Mouse (Mus musculus) megakaryocyte progenitor cell, adult 5-6 weeks (primary cell): Measurements from ENCODE around the gene Gm8879. TPM values are rescaled to one million over a fixed set of nuclear protein-coding genes. Genes with fewer than 3 reads are reported as not detected.
"Not testable (repeated sequence)": the region's sequence is repeated elsewhere in the genome, so short reads cannot be mapped to it uniquely, and the experiment has no call there.

Experiments used
- ATAC-seq: replicated peaks from 2 replicates; pipeline ENCODE4 v1.8.0; 2016; ENCODE audit warnings: mild to moderate bottlenecking, moderate TSS enrichment, inconsistent platforms; ENCODE audit not compliant: poor library complexity
- total RNA-seq, 2 experiments: library from RNA; stranded (forward) in 1 of 2; stranded (reverse) in 1 of 2; fragments of 157-497, 149-512 nt in 1 of 2; fragments of 200-1000 nt in 1 of 2; gene quantifications; 2 replicates each; pipeline versions ENCODE4 v1.2.3 to v1.2.4; 2015 to 2017

Gene Gm8879
- total RNA-seq (2015), result not detected in 2 replicates
- total RNA-seq (2017), result not detected in 2 replicates

GRCm38 (mm10) chr5:11127334-11127733 is at the start of gene Gm8879:
TSS of gene Gm8879 (plus strand) at chr5:11127634.
- ATAC-seq, result not testable (repeated sequence)

- ATAC-seq, result not testable (repeated sequence)
Observed at GRCm38 (mm10) chr5:11138031-11138430, 10.6 kb downstream of the Gm8879 start.

Other genes starting within 250 kb of the Gm8879 start
- gene Gm8871, start 179.8 kb upstream of the Gm8879 start, total RNA-seq (2015), result 0.47 TPM in 1 of 2 replicates, not detected in the other
- not detected in 2 replicates for gene Gm8871, start 179.8 kb upstream of the Gm8879 start, total RNA-seq (2017)
- not detected in 2 replicates for gene Gm8857, start 179.8 kb upstream of the Gm8879 start, total RNA-seq (2015)
- not detected in 2 replicates for gene Gm8857, start 179.8 kb upstream of the Gm8879 start, total RNA-seq (2017)
- not detected in 2 replicates for gene Gm5861, start 55.4 kb downstream of the Gm8879 start, total RNA-seq (2015)
- gene Gm5861, start 55.4 kb downstream of the Gm8879 start, total RNA-seq (2017), result not detected in 2 replicates
- gene Gm8890, start 128.4 kb downstream of the Gm8879 start, total RNA-seq (2015), result not detected in 2 replicates
- gene Gm8890, start 128.4 kb downstream of the Gm8879 start, total RNA-seq (2017), result not detected in 2 replicates
- gene Speer1, start 213.9 kb downstream of the Gm8879 start, total RNA-seq (2015), result not detected in 2 replicates
- not detected in 2 replicates for gene Speer1, start 213.9 kb downstream of the Gm8879 start, total RNA-seq (2017)